Mouse (Mus musculus): ENCODE measurements at regions not wholly inside any gene's neighbourhood (a gene's known extent, or its start where the extent isn't known, plus 50 kb on each side); places are given as distances from the start of the nearest gene placed in this dataset.

DNA sequence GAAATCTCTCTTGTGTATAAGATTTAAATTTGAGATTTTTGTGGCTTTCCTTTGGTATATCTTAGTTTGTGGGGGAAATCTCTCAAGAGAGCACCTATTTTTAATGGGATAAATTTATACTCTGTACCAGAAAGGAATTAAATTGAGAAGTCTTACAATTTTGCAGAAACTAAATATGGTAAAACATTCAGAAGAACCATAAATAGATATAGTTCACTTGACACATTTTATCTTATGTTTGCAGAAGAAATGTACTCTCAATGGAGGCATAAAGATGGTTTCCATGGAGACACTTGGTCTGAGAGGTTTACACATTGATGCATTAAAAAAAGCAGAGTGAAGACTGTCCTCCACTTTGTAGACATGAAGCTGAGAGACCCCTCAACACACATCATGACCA is 86.9 kb downstream of the Ndufa10 start:
- no peak for ATAC-seq (replicated peaks; ENCODE audit: poor library complexity, severe bottlenecking)

DNA sequence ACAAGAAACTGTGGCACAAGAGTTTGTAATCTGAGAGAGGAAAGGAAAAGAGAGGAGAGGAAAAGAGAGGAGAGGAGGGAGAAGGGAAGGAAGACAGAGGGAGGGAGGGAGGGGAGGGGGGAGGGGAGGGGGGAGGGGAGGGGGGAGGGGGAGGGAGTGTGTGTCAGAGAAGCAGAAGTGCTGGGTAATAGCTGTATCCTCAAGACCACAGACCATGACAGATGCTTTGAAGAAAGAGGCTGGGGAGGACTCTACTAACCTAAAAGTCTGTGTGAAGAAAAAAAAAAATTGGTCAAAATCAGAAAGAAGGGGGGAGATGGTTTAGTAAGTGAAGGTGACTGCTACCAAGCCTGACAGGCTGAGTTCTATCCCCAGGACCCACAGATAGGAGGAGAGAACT is 88.7 kb downstream of the Ndufa10 start:
- peak; percentile 65 for ATAC-seq (replicated peaks; ENCODE audit: poor library complexity, severe bottlenecking)

DNA sequence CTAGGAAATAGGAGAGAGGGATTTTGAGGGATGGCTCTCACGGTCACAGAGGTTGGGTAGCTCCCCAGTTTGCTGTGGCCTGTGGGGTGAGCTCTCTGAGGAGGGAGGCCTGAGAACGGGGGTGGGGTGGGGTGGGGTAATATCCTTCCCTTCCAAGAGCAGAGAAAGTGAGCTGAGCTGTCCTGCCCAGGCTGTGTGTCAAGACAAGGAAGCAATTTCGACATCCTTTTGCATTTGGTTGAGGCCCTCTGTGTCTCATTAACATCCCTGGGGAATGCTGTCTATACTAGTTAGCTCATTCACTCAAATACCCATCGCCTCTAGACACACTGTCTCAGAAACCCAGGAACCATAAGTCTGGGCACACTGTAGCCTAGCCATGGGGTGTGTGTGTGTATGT is 89.9 kb downstream of the Ndufa10 start:
- ATAC-seq (replicated peaks; ENCODE audit: poor library complexity, severe bottlenecking), result peak; percentile 81

DNA sequence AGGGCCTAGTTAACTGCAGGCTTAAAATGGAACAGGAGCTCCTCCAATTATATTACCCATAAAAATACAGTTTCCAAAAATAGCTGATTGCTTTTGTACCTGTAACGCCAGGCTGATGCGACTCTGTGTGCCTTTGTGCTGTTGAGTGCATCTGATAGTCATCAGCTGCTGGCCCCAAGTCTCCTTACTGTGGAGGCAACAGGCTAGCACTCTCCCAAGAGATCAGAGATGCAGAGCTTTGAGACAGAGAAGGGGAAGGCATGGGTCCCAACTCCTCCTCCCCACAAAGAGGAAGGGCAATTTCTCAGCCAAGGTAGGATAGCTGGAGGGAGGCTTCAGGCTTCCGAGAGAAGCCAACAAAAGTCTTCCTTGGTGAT is 94.2 kb downstream of the Ndufa10 start:
- ATAC-seq (replicated peaks; ENCODE audit: poor library complexity, severe bottlenecking), result no peak

DNA sequence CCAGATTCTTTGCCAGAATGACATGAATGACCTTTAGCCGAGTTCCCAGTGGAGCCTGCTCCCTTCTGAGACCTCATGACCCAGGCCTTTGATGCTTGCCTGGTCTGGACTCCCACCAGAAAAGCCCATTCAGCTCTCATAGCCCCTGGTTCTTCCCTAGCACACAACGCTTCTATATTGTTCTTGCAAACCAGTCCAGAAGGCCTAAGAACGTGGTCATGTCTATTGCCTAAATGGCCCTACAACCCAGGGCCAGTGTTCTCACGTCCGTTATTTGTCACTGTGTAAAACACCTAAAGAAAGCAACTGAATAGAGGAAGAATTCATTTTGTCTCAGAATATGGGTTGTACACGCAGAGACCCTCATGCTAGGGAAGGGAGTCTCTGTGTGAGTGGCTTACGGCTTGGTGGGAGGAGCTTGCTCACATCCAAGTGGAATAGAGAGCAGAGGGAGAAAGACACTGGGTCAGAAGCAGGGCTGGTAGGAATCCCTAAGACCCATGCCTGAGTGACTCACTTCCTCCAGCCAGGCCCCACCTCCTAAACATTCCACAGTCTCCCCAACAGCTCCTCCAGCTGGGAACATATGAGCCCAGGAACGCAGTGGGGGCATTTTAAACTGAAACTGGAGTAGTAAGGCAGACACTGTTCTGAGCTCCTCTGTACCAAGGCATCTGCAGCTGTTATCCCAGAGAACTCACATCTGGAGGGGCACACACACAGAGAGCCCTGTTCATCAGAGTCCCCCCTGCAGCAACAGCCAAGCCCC is 94.7 kb downstream of the Ndufa10 start:
- ATAC-seq (replicated peaks; ENCODE audit: poor library complexity, severe bottlenecking), result no peak

DNA sequence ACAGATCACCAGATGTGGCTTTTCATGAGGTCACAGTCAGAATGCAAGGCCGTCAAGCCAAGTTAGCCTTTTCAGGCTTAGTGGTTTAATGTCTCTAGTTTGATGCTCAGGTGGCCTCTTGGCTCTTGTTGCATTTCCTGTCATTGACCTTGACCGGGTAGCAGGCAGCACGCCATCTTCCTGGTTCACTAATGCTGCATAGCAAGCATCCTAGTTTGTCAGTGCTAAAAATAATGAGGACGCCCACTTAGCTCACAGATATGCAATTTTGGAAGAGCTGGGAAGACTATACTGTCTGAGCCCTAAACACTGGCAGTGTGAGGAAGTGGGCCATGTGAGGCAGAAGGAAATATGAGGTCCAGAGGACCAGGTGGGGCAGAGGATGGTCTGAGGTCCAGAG is 97.2 kb downstream of the Ndufa10 start:
- no peak for ATAC-seq (replicated peaks; ENCODE audit: poor library complexity, severe bottlenecking)

DNA sequence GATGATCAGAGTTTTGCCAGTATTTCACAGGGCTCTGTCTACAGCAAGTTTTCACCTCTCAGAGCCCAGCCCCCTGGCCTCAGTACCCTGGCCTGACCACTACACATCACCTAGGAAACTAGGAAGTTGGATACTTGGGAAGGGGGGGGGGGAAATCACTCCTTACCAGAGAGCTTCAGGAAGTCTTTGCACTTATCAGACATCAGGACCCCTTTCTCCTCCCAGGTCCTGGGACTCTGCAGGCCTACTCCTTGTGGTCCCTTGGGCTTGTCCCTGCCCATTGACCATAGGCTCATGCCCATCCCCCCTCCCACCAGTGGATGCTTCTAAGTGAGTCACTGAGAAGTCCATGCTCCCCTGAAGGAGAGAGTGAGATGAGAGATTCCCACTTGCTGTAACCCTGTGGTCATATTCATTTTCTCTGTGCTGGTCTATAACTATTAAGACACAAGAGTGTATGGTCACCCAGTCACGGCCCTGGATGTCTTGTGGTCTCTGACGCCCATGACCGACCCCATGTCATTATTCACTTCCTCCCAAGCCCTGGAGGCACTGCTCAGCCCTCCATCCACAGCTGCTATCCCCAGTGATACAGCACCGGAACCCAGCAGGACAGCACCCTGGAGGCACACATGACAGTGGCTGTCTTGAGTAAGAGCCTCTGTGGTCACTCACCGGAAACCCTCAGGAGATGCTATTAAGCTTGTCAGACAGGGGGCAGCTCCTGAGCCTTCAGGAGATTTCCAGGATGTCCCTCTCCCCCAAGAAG is 101.3 kb downstream of the Ndufa10 start:
- ATAC-seq (replicated peaks; ENCODE audit: poor library complexity, severe bottlenecking), result peak; percentile 94

DNA sequence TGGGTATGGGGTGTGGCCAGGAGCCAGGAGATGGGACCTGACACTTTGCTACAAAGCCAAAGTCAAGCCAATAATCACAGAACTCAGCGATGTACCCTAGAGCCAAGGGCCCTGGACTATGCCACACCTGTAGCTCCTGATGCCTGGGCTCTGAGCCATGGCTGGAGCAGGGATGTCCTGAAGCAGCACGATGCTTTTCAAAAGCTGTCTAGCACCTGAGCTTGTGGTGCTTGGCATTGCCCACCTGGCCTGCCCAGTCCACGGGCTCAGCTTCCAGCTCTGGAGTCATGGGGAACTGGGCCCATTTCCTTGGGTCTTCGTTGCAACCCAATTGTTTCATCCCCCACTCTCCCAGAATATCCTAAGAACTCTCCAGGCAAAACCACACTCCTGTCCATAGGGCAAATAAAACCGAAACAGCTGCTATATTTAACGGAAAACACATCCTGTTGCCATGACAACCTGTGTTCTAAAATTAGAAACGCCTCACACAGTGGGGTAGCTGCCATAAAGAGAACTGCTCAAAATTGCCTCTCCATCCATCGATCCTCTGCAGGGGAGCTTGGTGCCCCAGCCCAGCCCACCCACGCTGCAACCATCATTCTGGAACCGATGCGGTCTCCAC is 102.2 kb downstream of the Ndufa10 start:
- peak; percentile 23 for ATAC-seq (replicated peaks; ENCODE audit: poor library complexity, severe bottlenecking)

DNA sequence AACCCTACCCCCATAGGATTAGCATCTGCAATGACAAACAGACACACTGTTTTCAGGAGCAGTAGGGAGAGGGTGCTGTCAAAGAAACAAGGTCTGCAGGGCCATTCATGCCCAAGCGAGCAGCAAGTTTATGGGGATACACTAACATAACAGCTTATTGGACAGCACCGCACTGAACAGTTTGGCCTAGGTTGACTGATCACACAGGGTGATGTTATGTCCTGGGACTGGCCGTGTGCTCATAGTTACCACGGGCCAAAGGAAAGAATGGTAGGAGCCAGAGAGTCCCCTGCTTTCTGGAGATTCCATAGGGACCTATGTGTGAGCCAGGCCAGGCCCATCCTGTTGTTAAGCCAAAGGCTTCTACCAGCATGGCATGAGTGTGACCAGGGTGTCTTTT is 102.8 kb downstream of the Ndufa10 start:
- no peak for ATAC-seq (replicated peaks; ENCODE audit: poor library complexity, severe bottlenecking)

DNA sequence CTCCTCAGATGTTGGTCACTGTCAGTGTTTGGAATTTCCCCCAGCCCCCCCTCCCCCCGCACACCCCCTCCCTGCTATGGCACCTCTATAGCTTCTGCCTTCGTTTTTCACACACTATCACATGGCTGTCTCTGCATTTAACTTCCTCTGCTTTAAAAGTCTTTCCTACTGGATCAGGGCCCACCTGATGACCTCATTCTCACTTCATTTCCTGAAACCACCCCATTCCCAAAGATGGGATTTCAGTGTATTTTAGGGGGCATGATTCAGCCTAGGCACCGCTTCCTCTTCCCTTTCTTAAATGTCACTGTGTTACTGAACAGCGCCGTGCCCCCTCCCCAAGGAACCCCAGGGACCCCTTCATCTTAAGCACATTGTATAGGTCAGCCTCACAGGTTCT is 103.7 kb downstream of the Ndufa10 start:
- ATAC-seq (replicated peaks; ENCODE audit: poor library complexity, severe bottlenecking), result no peak

DNA sequence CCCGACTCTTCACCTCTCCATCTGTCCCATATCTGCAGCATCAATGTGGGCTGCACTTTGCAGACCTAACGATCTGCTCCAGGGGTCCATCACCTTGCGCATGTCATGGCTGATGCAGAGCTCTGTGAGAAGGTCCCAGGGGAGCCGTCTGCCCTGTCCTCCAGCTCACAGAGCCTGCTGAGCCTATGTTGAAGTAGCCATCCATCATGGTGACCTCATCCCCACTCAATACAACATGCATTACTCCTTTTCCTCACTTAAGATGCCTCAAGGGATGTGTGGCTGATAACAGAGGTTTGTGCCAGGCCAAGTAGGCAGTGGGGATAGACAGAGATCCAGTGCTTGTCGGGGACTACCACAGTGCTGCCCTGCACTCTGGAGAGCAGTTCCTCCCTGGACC is 107.4 kb downstream of the Ndufa10 start:
- ATAC-seq (replicated peaks; ENCODE audit: poor library complexity, severe bottlenecking), result no peak

DNA sequence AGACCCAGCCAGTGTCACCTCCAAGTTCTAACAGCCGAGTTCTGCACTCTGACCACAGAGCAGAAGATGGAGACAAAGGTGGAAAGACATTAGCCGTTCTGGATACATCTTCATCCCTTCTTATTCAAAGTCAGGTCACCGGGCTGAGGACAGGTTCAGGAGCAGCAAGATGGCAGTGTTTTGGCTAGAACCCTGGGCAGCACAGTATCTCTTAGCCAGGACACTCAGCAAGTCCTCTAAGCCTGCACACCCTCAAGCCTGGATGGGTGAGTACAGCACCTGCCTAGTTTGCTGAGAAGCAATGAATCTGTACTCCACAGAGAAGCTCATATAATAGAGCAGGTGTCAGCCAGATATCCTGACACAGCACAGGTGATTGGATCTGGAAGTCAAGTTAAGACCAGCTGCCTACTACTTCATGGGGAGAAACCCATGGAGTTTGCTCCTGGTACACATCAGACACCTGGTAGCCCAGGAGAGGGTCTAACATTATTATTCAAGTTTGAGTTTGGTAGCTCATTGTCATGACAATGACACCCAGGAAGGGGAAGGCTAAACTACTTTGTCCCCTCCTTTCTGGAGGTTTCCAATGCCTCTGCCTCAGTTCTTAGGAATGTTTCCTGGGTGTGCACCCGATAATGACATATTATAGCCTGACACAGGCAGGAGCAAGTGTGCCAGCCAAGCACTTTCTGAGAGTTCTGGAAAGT is 108.1 kb downstream of the Ndufa10 start:
- no peak for ATAC-seq (replicated peaks; ENCODE audit: poor library complexity, severe bottlenecking)

DNA sequence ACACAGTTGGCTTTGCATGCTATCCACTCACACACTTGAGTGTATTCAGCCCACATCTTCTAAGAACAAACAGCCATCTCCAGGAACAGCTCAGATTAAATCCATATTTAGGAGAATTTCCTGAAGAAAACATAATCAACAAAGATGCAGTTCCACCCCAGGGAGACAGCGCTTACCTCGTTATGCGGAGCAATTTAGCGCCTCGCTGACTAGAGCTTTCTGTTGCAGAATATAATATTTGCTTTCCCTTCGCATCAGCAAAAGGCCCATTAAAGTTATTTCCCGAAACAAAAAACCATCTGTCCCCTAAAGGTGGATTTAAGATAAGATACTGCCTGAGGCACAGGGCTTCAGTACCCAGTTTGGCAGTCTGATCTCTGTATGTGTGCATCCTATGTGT is 112.0 kb downstream of the Ndufa10 start:
- no peak for ATAC-seq (replicated peaks; ENCODE audit: poor library complexity, severe bottlenecking)

DNA sequence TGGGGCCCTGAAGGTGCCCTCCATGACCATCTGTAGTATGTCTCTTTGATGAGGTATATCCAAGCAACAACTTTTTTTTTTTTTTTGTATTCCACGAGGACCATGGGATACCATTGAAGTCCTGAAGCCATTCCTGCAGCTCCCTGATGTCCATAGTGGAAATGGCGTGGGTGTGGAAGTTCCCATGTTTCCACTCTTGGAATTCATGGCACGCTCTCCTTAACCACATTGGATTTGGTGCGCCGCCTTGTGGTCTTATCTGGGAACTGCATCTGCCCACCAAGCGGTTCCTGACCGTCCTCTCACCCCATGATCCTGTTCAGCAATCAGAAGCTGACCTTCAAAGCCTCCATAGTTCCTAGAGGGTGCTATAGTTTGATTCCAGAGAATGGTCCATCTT is 113.4 kb downstream of the Ndufa10 start:
- peak; percentile 60 for ATAC-seq (replicated peaks; ENCODE audit: poor library complexity, severe bottlenecking)

DNA sequence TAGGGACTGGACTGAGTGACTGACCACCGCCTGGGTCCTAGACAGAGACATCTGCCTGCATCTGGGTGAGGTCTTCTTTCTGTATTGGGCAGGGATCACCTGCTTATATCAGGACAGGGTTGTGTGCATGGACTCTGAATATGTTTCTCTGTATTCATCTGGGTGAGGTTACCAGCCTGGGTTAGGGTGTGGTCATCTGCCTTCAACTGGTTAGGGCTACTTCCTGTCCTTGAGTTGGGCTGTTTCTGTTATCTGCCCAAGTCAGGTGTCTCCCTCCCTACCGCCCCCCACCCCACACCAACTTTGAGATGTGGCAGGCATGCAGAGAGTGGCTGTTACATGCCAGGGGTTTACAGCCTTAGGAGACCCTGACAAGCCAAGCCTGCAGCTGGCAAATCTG is 114.2 kb downstream of the Ndufa10 start:
- no peak for ATAC-seq (replicated peaks; ENCODE audit: poor library complexity, severe bottlenecking)

DNA sequence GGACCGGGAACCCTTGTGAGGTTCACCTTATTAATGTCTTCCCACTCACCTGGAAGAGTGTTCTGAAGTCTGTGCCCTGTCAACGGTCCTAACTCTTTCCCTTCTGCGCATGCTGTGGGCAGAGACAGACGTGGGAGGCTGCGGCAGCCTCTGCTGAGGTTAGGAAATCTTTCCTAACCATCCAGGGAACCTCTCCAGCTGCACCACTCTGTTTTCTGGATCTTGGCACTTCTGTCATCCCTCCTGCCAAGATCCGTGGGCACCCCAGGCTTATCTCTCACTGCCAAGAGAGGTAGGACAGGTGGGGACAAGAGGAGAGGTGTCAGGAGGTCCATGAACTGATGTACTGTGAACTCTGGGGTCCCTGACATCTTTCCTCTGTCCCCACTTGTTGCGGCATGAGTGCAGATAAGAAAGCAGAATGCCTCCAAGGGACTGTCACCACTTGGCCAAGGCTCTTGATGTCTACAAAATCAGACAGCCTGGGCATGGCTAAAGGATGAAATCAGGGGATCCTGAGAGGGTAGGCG is 114.8 kb downstream of the Ndufa10 start:
- ATAC-seq (replicated peaks; ENCODE audit: poor library complexity, severe bottlenecking), result no peak

DNA sequence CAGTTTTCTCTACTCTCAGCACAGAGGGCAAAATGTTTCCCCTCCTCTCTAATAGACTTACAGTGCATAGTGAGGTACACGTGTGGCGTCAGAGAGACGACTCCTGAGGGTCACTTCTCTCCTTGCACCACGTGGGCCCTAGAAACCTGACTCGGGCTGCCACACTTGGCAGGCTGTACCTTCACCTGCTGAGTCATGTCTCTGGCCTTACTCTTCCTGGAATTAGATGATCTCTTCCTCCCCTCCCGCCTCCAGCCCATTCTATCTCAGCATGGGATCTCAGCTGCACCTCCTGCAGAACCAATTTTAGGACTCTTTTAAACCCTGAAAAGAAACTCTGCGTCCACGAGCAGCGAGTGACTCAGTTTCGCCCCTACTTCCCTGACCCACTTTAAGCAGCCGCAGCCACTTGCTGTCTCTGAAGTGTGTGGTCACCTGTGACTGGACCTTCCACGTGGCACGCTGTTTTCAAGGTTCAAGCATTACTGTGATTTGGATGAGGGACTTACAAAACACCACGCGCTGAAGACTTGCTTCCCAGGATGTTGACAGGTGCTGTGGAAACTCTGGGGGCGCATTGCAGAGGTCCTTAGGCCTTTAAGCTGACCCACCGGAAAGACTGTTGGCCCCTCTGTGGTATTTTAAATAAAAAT is 125.2 kb downstream of the Ndufa10 start:
- ATAC-seq (replicated peaks; ENCODE audit: poor library complexity, severe bottlenecking), result no peak

DNA sequence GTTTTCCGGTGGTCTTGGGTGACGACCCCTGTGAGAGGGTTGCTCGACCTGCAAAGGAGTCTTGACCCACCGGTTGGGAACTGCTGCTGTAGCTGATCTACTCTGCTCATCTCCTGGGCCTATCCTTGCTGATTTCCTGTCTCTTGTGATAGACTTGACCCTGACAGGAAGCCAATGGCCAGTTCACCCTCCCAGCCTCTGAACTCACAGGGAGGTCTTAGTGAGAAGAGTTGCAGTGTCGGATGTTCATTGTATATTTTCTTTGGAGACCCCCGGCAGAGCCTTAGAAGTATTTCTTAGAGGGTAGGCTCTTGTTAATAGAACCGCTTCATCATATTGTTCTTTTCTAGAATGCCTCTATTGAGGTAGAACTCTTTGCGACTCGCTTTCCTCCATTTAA is 126.0 kb downstream of the Ndufa10 start:
- no peak for ATAC-seq (replicated peaks; ENCODE audit: poor library complexity, severe bottlenecking)

DNA sequence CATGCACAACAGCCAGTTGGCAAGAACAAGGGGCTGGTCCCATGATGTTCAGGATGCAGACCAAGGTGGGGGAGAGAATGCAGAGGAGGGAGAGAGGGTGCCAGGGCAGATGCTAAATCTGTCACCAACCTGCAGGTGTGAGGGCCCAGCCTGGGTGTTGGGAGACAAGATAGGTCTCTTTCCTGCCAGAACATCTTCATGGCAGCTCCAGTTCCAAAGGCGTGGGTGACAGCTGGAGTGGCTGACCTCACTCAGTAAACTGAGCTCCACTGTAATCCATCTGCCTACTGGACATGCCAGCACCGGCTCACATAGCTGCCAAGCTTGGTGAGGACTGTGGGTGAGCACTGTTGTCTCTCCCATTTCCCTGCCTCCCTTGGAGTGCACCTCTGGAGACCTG is 129.9 kb downstream of the Ndufa10 start:
- no peak for ATAC-seq (replicated peaks; ENCODE audit: poor library complexity, severe bottlenecking)

DNA sequence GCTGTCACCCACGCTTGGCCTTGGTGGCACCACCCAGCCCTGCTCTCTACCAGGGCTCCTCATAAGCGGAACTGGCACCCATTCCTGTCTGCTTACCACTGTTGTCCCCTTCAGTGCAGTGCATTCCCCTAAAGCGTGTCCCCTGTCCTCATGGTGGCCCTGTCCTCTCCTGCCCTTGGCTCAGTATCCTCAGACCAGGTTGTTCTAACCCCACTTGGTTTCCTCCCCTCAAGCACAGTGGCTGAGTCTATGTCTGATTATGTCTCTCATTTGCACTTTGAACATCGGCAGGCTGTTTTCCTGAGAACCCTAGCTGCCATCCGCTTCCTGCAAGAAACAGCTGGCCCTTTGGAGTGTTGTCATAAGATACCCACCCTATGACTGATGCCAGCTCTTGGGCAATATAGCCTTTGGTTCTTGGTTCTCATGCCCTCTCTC is 130.5 kb downstream of the Ndufa10 start:
- no peak for ATAC-seq (replicated peaks; ENCODE audit: poor library complexity, severe bottlenecking)
